Mouse (Mus musculus) R1 (cell line): ENCODE measurements at regions not wholly inside any gene's neighbourhood (a gene's known extent, or its start where the extent isn't known, plus 50 kb on each side); places are given as distances from the start of the nearest gene placed in this dataset.

Experiments used
- DNase-seq: peaks from one replicate; pipeline ENCODE4 v3.0.0-alpha.2; 2018; ENCODE audit warnings: low read depth, low spot score

DNA sequence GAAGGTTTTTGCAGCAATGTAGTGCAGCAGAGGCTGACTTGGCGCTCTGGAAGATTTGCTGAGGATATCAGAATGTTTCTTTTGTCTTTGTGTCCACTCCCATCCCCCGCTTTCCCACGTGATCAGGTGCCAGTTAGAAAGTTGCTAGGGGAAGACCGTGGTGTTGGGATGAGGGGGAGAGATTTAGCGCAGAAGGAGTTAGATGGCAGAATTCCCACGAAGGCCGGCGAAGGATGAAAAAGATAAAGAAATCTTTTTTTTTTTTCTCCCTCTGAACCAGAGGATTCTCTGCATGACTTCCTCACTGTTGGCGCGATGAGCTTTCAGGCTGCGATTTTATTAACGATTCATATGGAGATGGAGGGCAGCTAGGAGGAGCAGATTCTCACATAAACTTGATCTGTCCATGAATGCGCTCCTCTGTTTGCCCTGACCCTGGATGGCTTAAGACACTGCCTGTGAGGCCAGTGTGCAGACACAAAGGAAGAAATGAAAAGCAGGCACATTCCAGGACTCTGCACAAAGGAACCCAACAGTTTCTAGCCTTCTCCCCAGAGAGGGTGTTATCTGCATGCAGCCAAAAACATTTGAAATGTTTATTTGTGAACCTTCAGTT lies 201.5 kb downstream of the Gm11146 start:
- peak; percentile 96 for DNase-seq

DNA sequence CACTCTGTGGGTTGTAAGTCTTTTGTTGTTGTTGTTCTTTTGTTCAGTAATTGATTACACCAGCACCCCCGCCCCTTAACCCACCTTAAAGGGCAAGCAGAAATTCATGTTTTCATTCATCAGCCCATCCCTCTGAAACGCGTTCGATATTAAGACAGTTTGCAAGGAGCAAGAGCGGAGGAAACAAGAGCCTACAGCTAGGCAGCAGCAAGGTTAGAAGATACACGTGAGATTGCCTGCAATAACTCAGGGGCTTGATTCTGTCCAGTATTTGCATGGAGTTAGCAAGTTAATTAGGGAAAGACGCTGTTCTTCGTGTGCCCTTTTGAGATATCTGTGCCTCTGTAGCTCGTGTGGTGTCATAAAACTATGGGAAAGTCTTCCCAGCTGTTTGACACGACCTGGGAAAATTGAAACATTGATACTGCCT lies 202.0 kb downstream of the Gm11146 start:
- DNase-seq: peak; percentile 18

DNA sequence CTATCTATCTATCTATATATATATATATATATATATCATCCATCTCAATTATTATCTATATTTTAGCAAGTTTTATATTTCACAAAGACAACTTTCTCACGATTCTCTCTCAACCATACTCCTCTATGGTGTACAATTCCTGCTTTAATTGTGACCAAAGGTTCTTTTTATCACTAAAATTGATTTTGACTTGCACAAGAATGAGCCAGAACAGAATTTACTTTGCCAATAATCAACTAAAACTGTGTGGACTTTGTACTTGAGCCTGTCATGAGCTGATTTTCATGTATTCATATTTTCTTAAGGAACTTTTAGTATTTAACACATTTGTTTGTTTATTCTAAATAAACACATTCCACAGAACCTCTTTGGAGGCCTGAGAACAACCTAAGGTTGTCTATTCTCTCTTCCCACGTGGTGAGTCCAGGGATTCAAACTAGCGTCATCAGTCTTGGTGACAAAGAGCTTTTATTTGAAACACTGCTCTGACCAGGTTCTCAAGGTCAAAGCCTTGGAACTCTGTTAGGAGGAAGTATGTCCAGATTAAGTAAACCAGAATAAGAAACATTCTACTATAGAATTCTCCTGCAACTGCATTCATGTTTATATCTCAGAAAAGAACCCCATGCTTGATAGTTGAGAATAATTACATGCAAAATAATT lies 207.7 kb downstream of the Gm11146 start:
- DNase-seq: no peak

DNA sequence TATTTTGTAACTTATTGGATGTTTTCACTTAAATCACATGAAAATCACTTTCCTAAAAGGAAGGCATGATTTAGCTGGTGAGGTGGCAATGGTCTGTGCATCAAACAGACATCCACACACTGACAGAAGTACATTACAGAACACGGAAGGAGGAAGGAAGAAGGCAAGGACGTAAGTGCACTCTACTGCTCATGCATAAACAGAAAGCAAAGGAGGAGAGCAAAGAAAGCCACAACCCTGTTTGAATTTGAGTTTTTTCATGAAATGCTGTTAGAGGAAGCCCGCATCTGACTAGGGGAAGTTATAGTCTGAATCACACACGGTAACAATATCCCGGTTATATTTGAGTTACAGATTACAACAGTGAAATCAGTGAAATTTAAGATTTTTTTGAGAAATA lies 208.4 kb downstream of the Gm11146 start:
- no peak for DNase-seq

DNA sequence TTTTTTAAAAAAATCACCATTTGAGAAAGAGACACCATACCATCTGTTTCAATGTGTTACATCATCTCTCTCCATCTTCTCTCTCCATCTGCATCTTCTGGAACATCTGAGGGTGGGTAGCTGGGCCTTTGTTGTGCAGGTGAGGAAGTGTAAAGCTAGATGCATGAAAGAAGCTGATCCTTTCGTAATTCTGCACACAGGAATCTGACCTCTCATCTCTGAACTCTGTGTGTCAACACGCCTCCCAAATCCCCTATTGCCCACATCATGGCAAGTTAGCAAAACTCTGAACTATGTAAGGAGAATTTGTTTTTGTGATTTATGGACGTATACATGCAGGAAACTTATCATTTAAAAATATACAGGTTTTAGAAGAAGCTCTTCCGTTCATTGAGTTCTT lies 209.7 kb downstream of the Gm11146 start:
- no peak for DNase-seq

DNA sequence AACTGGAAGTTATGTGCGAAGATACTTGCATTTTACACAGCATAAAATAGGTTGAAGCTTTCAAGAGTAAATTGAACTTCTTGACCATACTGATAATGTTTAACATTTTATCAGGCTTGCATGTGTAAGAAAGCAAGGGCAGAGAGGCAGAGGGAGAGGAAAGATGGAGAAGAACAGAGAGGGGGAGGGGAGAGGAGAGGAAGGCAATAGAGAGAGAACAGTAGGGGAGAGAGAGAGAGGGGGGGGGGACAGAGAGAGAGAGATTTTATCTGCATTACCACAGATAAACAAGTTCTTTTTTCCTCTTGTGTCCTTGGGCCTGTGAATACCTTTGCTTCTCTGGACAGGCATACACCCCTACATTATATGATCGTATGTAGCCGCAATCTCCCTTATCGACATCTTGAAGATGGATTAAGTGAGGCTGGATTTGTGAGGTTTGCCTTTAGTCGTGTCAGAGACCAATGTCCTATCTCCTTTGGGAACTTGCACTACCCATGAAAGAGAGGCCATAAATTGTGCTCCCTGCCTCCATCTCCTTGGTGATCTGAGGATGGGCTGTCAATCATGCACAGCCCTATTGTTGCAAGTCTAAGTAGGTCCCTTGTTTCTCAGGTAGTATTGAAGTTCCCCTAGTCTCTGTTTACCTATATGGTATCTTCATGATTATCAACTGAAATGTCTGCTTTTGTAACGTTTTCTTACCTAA lies 217.7 kb downstream of the Gm11146 start:
- DNase-seq: no peak

DNA sequence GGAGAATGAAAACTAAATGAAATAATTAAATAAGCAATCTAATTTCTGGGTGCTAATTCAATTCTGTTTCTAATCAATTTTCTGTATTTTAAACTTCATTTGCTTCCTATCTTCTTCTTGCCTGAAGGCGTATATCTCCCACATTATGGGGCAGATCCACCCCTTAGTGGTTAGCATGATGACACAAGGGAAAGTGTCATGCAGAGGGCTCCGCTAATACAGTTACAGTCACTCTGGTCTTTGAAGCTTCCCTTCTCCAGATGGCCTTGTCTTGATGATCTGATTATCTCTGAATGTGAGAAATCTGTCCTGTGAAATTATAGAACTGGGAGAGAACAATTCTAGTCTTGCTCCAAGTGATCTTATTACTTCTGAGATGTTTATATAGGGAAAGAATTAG lies 219.1 kb downstream of the Gm11146 start:
- no peak for DNase-seq

DNA sequence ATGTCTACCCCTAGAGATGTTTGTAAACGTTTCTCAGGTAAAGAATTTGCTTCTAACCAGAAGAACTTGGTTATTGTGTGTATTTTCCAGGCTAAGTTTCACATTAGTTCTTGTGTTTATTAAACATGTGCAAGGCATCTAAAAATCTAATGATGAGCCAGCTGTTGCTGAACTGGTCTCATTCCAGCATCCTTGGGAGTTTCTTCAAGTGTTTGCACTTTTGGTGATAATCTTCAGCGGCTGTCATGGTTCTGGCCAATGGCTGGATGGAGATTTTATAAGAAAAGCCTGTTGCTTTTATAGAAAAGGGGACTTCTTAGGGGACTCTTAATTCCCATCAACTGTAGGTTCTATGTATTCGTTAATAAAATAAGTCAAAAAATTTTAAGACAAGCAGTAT lies 229.1 kb downstream of the Gm11146 start:
- DNase-seq: no peak

DNA sequence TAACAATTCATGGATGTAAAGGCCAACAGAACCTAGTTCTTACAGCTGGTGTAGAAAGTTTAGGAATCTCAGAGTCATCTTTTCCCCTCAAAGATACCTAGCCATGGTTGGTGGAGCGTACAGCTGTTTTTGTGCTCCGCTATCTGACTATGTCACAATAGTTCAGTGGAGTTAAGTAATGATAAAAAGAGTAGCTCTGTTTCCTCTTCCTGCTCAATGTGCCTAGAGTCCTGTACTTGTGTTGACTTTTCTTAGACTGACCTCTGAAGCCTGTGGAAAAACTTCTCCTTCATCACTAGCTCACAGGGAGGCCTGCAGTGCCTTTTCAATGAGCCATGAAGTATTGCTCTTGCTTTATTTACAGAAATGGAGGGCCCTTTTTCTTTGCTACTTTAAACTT lies 232.1 kb downstream of the Gm11146 start:
- DNase-seq: no peak

DNA sequence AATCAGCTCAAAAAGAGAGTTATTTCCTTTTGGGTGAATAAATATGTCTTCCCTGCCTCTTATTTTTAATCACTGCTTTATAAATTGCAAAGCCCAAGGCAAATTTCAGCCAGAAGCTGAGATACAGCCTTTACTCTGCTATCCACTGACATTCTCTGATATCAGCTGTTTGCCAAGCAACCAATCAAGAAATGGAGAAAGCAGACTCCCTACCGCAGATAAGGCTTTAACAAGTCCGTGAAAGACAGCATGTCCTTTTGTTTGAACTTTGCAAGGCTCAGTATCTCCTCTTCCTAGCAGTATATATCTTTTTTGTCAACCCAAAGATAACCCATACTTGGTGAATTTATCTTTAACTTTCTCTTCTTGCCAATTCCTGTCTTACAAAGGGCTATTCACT lies 236.6 kb downstream of the Gm11146 start:
- DNase-seq: no peak

DNA sequence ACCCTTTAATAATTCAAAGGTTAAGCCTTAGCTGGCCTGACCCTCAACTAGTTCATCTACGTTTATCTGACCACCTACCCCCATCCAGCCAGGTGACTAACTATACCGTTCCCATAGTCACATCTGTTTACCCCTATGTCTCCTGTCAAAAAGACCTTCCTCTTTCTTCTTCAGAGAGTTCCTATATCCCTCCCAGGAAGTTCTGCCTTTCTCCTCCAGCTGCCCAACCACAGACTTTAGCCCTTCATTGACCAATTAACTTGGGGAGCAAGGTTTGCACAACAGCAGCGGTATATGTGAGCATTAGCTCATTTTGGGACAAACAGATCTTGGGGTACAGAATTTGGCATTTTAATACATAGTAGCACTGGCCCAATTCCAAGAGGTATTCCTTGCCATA lies 237.5 kb downstream of the Gm11146 start:
- no peak for DNase-seq

DNA sequence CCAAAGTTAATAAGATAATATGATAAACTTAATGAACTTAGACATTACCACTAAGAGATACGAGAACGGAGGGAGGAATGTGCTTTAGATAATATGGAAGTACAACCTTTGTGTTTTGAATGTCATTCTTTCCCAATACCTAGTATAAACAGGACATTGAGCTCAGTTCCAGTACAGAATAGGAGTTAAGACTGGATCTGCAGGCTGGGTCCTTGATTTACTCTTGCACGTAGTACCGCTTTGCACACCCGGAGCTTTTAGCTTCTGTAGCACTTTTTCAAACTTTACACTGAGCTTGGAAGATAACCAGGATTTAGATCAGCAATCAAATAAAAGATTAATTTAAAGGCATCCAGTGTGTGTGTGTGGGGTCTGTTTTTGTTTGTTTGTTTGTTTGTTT lies 242.7 kb downstream of the Gm11146 start:
- no peak for DNase-seq

DNA sequence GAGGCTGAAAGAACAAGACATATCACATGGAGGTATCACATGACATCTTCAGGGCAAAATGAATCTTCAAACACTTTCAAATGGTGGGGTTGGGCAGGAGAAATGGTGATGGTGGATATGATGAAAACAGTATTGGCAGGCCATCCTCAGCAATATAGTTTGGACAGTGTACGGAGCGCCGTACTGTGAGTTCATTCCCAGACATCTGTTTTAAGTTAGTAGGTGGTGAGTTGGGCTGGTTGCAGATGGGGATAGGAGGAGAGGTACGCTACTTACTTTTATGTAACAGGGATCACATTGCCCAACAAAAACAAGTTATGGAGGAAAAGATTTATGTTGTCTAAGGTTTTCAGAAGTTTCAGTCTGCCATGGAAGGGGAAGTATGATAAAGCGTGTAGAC lies 246.6 kb downstream of the Gm11146 start:
- DNase-seq: no peak

DNA sequence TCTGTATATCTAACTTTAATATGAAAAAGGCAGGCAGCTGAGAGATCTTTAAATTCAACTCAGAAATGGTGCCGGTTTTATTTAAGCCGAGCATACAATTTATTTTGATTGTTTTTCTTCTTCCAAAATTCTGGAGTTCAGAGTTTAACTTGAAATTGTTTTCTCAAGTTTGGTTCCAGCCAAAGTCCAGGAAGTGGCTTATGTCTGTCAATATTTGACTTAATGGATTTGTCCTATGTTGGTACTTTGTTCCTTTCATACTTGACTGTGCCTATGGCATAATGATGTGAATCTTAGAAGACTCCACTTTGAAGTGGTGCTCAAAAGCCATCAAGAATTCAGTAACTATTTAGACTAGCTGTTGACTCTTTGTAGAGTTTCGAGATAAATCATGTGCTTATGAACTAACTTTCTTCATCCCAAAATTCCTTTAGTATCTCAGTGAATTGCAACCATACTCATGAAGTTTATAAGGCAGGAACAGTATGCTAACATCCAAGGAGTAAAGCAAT lies 247.6 kb downstream of the Gm11146 start:
- no peak for DNase-seq

DNA sequence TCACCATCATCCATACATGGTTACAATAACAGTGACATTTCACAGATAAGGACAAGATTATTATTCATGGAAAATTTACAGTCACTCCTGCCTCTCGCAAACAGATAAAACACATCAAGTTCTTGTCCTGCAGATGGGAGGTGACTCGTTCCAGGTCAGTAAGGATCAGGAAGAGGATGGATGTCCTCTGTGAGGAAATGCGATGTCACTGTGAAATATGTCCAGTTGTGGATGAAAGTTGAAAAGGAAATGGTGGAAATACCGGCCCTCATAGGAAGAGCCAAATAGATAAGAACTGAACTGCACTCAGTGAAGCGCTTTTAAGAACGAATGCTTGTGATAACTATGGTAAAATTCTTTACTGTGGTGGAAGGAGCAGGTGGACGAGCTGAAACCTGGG lies 255.8 kb downstream of the Gm11146 start:
- no peak for DNase-seq

DNA sequence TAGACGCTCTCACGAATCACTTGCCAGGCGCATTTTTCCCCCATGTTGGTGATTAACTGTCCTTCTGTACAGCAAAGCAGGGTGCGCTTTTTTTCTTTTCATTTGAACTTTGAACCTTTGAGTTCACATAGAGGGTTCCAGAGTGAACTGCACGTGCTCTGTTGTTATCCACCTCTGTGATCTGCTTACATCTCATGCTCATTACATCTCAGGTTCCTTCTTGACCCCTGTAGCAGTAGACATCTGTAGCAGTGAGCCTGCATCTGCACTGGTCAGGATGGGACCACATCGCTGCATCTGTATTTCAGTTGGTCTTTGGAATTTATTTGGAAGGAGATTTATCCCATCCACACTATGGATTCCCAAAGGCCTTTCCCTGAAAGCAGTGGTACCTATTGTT lies 269.6 kb downstream of the Gm11146 start:
- no peak for DNase-seq

DNA sequence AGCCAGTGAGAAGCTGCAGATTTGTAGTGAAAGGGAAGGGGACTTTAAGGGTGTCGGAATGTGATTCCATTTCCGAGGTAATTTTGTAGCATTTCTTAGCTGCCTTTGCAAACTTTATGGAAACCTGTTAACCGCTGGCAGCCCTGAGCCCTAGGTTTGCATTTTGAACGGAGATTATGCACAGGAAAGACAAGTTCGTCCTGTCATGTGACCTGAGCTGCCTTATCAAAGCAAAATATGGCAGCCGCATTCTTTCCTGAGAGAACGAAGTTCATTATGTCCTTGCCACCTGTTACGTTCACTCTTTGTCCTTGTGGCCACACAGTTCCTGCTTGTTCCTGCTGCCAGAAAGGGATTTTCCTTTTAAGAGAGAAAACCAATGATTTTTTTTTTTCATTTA lies 270.9 kb downstream of the Gm11146 start:
- DNase-seq: peak; percentile 4

DNA sequence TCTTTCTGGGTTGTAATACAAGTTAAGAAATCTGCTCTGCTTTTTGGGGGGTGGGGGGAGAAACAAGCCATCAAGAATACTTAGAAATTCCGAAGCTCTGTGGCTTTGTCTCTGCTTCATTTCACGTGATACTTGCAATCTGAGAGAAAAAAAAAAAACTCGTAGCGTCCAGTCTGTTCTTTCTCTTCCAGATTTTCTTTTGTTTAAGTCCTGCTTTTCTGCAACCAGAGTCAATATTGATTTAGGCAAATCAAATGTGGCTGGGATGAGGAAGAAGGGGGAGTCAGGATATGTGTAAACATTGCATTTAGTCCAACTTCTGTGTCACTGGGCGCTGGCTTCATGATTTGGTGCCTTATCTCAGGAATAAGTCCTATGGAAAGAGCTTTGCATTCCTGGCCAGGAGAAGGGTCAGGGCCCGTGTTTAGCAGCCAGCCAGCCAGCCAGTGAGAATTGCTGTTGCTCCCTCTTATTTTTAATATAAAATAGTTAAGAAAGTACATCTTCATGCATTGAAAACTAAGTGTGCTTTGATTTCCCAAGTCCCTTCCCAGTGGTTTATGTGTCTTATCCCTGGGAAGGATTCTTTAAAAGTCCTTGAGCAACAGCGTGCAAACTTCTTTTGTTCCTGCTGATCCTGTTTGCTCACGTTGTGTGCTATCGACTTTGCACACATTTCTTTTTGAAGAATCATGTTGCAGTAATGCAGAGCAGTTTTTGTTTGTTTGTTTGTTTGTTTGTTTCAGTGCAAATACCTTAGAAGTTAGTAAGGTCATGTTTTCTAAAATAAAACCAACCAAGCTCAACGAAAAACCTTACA lies 272.0 kb downstream of the Gm11146 start:
- no peak for DNase-seq

DNA sequence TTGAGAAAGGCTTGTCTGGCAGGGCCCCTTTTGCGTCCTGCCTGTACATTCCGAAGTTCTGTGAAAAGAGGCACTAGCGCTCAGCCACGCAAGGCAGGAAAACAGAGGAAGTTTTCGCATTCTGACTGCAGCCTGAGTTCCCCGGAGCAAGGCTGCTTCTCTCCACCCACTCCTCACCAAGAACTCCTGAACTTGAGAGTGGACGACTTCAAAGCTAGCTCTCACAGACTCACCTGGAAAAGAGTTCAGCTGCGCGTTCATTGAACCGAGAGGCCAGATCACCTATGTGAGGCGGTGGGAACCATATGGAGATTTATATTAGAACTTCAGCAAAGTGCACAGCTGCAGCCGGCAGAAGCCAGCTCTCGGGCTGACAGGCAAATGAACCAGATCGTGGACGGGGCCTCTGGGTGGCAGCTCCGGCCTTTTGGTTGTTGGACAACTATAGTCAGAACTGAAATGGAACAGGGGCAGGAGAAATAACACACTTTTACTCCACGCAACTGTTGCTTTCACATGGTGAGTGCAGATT lies 272.7 kb downstream of the Gm11146 start:
- DNase-seq: peak; percentile 9

DNA sequence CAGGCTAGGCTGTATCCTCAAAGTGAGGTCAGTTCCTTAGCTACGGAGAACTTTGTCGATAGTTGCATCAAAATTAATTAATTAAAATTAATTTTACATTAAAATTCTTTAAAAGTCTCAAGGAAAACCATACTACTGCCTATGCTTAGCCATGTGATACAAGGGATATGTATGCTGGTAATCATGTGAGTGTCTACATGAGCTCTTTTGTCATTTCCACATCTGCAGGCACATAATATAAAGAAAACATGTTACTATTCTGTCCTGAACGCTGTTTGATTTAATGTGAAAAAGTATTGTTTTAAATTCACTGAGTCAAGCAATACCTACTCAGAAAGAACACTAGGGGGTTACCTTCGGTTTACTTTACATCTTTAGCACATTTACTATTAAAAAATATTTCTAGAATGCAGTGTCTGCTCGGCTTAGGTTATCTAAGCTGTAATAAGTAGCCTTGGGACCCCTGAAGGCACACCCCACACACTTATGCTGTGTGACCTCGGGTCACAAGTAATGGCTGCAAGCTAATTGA lies 273.2 kb downstream of the Gm11146 start:
- no peak for DNase-seq

DNA sequence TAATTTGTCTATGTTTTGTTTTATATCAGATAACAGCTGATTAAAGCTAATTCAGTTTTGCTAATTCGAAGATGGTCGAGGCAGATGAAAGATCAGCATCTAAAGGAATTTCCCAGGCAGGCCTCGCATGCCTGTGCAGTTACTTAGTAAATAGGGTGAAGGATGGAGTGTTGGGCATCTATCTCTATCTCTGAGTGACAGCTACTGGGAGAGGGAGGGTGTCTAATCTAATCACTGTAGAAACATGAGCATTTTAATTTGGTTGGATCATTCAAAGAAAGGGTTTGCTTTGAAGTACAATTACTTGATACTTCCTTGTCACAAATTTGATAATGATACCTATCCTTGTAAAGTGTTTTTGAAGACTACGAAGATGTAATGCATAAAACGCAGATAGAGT lies 273.8 kb downstream of the Gm11146 start:
- DNase-seq: no peak

DNA sequence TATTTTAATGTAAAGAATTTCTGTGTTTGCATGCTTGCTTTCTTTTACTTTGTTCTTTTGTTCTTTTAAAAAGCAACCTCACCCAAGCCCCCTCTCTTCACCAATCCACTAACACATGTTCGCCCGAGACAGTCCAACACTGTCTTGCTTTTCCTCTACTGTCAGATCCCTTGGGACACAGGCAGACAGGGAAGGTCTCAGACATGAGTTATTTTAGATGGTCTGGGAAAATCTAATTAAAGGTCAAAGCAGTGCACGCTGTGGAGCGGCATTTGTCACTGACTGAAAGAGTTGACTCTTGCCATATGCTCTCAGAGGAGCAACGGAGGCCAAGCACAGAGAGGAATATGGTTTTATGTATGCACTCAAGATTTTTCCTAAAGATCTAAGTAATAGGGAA lies 279.6 kb downstream of the Gm11146 start:
- no peak for DNase-seq
